Mouse (Mus musculus): Measurements from ENCODE around the gene Phc3. TPM values are rescaled to one million over a fixed set of nuclear protein-coding genes. Genes with fewer than 3 reads are reported as not detected.
A peak's percentile ranks its signal among the peaks of the same experiment; 100 is the strongest.

The Phc3 gene
- total RNA-seq (2017): 22.7 to 46.5 TPM (median 29.5 TPM) in 3 replicates

- peak; percentile 86 for ATAC-seq (replicated peaks; ENCODE audit: insufficient number of reproducible peaks, low FRiP score, low TSS enrichment, poor library complexity, severe bottlenecking)
These were observed at the start of gene Phc3 for GRCm38 (mm10) chr3:30969104-30969581. Gene Phc3, minus strand, starts transcription at chr3:30969415.

- ATAC-seq (replicated peaks; ENCODE audit: insufficient number of reproducible peaks, low FRiP score, low TSS enrichment, poor library complexity, severe bottlenecking): no peak
These were observed 48.4 kb upstream of the Phc3 start for GRCm38 (mm10) chr3:31017652-31018051.

- ATAC-seq (replicated peaks; ENCODE audit: insufficient number of reproducible peaks, low FRiP score, low TSS enrichment, poor library complexity, severe bottlenecking): no peak
These were observed 47.5 kb upstream of the Phc3 start for GRCm38 (mm10) chr3:31016594-31017196.

DNA sequence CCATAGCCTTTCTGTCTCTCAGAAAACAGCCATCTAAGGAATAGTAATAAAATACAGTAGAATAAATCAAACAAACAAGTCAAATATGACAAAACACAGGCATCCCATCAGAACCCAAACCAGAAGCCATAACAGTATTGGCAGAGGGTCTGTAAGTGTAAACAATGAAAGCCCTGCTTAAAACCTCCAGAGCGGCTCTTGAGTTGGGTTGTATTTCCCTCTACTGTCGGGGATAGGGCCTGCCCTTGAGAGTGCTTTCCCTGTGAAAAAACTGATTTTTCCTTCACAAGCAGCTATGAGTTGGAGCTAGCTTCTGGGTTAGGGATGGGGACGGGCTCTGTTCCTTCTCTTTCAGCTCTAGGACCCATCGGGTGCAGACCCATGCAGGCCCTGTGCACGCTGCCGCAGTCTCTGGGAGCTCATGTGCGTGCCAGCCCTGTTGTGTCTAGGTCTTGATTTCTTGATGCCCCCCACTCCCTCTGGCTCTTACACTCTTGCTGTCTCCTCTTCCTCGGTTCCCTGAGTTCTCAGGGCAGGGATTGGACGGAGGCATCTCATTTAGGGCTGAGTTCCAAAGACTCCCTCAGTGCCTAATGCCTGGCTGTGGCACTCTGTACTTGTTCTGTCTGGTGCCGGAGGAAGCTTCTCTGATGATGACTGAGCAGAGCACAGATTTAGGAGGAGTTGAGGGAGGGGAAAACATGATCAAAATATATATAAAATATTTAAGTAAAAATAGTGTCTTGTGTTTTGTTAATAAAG lies 46.6 kb upstream of the Phc3 start:
- ATAC-seq (replicated peaks; ENCODE audit: insufficient number of reproducible peaks, low FRiP score, low TSS enrichment, poor library complexity, severe bottlenecking): no peak

DNA sequence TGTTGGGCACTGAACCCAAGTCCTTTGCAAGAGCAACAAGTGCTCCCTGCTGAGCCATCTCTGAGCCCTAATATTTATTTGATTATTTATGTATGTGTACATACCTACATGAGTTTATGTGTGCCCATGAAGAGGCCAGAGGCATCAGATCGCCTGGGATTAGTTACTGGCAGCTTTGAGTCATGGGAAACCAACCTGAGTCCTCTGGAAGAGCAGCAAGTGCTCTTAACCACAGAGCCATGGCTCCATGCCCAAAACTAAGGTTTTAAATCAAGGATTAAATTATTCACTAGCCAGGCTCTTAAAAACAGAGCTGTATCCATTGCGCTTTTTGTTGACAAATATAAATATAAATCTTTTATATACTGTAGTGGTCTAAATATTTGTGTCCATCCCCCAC lies 45.2 kb upstream of the Phc3 start:
- ATAC-seq (replicated peaks; ENCODE audit: insufficient number of reproducible peaks, low FRiP score, low TSS enrichment, poor library complexity, severe bottlenecking): no peak

DNA sequence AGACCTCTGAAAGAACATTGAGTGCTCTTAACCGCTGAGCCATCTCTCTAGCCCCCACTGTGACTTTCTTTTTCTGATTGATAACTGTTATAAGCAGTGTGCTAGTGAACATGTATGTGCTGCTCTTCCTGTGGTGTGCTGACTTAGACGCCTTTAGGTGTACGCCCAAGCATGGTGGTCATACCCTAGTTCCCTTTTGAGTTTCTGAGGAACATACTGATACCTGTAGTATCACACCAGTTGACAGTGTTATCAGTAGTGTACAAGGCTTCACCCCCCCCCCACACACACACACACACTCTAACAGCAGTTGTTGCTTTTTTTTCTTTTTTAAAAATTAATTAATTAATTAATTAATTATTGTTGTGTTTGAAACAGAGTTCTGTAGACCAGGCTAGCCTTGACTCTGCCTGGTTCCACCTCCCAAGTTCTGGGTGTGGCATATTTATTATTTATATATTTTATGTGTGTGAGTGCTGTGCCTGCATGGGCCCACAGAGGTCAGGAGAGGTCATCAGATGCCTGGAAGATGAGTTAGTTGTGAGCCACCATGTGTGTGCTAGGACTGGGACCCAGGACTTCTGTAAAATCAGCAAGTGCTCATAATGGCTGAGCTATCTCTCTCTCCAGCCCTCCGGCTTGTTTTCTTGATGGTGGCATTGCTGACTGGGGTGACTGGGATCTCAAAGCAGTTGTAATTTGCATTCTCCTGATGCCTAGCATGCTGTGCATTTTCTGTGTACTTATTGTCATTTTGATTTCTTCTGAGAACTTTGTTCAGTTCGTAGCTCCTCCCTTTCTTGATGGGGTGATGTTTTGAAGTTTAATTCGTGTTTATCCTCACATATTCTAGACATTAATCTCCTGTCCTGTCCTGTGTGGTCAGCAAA lies 35.4 kb upstream of the Phc3 start:
- no peak for ATAC-seq (replicated peaks; ENCODE audit: insufficient number of reproducible peaks, low FRiP score, low TSS enrichment, poor library complexity, severe bottlenecking)

DNA sequence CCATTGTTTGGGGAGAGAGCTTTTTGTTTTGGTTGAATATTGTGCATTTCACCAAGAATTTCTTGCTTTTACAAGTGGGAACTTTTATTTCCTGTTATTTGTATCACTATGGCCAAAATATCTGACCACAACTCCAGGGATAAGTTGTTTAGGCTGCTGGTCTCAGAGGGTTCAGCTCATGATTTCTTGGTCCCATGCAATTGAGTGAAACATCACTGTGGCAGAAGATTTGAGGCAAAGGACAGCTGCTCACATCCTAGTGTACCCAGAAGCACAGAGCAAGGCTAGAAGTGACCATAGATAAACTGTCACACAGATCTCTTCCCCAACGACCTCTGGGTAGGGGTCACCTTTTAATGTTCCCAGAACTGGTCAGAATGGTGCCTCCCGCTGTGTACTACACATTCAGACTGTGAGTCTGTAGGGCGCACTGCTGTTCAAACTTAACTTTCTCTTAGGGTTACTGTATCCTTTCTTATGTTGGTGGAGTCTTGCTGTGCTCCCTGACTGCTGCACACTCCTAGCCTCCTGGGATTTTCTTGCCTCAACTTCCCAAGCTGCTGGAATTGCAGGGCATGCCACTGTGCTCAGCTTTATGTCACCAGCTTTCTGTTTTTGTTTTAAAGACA lies 31.9 kb upstream of the Phc3 start:
- no peak for ATAC-seq (replicated peaks; ENCODE audit: insufficient number of reproducible peaks, low FRiP score, low TSS enrichment, poor library complexity, severe bottlenecking)

DNA sequence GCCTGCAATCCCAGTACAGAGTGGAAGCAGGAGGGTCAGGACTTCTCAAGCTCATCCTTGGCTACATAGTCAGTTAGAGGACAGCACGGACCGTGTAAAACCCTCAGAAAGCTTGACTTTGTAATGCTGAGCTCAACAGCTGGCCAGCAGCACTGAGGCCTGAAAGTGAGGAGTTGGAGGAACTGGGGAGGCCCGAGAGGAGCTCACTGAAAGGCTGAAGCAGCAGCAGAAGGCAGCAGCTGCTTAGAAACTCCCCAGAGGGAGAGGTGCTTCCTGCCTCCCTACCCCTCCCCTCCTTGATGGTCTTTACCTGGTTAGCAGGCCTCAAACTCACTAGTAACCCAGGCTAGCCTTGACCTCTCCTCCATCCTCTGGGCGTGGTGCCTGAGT lies 30.8 kb upstream of the Phc3 start:
- no peak for ATAC-seq (replicated peaks; ENCODE audit: insufficient number of reproducible peaks, low FRiP score, low TSS enrichment, poor library complexity, severe bottlenecking)

GRCm38 (mm10) chr3:30999401-31000017 lies 30.3 kb upstream of the Phc3 start:
- no peak for ATAC-seq (replicated peaks; ENCODE audit: insufficient number of reproducible peaks, low FRiP score, low TSS enrichment, poor library complexity, severe bottlenecking)

- ATAC-seq (replicated peaks; ENCODE audit: insufficient number of reproducible peaks, low FRiP score, low TSS enrichment, poor library complexity, severe bottlenecking): no peak
These were observed 27.4 kb upstream of the Phc3 start for GRCm38 (mm10) chr3:30996688-30997014.

- ATAC-seq (replicated peaks; ENCODE audit: insufficient number of reproducible peaks, low FRiP score, low TSS enrichment, poor library complexity, severe bottlenecking): no peak; the same call in 1 of the 2 replicates
These were observed 26.9 kb upstream of the Phc3 start for GRCm38 (mm10) chr3:30995899-30996687.

- ATAC-seq (replicated peaks; ENCODE audit: insufficient number of reproducible peaks, low FRiP score, low TSS enrichment, poor library complexity, severe bottlenecking): peak; percentile 86
These were observed 26.2 kb upstream of the Phc3 start, which contains the start of gene Prkci for GRCm38 (mm10) chr3:30995283-30995898. Gene Prkci, plus strand, starts transcription at chr3:30995747.

DNA sequence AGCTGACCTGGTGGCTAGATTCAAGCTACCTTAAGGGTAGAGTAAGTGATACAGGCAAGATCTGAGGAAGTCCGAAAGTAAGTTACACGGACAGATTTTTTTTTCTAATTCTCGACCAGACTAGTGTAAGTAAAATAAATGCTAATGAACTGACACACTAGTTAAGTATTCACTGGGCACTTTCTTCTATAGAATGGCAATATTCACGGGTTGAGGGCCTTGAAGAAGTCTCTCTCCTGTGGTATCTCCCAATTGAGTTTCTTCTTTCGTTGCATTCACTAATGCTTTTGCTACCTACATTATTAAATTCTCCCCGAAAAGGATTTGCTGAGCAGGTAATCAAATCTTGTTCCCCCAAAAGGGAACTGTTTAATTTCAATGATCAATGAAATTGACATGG lies 25.6 kb upstream of the Phc3 start:
- no peak for ATAC-seq (replicated peaks; ENCODE audit: insufficient number of reproducible peaks, low FRiP score, low TSS enrichment, poor library complexity, severe bottlenecking)

DNA sequence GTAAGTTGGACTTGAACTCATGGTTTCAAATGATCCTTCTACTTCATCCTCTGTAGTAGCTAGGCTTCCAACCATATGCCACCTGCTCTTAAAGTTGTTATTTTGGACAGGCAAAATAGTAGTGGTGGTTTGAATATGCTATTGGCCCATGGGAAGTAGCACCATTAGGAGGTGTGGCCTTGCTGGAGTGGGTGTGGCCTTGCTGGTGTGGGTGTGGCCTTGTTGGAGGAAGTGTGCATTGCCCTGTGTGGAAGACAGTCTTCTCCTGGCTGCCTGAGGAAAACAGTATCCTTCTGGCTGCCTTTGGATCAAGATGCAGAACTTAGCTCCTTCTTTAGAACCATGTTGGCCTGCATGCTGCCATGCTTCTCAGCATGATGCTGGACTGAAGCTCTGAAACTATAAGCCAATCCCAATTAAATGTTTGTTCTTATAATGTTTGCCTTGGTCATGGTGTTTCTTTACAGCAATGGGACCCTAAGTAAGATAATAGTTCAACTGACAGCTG lies 23.9 kb upstream of the Phc3 start:
- ATAC-seq (replicated peaks; ENCODE audit: insufficient number of reproducible peaks, low FRiP score, low TSS enrichment, poor library complexity, severe bottlenecking): no peak

DNA sequence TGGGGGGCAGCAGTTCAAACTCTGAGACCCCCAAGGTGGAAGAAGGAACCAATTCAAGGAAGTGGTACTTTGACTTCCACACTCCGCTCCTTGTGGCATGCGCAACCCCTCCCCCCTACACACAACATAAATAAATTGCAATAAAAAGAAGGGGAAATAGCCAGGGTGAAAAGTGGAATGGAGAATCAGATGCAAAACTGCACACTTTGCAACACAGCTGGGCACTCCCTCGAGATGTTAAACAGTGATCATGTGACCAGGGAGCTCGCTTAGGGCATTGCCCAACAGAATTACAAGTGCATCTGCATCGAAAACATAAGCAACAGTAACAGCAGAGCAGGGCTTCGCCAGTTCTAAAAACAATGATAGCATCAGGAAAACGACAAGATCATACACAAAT lies 22.9 kb upstream of the Phc3 start:
- ATAC-seq (replicated peaks; ENCODE audit: insufficient number of reproducible peaks, low FRiP score, low TSS enrichment, poor library complexity, severe bottlenecking): peak; percentile 46

DNA sequence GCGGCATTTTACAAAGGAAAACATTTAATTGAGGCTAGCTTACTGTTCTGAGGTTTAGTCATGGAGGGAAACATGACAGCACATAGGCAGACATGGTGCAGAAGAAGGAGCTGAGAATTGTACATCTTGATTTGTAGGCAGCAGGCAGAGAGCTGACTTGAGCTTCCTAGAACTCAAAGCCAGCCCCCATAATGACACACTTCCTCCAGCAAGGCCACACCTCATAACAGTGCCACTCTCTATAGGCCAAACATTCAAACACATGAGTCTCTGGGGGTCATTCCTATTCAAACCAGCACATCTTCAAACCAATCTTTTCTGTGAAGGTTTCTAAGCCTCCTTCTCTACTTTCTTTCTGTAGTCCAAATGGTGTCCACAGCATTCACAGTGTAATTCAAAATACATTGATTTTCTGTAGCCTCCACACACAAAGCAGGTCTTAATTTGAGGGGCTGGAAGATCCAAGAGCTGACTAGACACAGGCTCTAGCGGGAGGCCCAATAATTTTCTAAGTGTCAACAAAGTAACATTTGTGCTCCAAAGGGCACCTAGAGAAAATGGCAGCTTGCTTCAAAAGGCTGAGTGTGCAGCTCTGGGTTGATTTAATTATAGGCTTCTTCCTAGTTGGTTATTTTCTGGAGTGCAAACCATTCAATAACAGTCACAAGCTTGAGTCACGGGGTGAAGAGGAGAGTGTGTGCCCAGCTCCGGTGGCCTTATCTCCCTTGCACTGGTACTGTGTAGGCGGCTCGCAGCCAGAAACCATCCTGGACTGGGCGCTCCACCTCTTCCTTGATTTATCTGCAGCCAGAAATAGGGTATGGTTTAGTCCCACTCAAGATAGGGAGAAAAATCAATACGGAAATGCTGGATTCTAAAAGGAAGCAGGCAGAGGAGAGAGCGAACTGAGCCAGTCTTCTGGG lies 18.4 kb upstream of the Phc3 start:
- no peak for ATAC-seq (replicated peaks; ENCODE audit: insufficient number of reproducible peaks, low FRiP score, low TSS enrichment, poor library complexity, severe bottlenecking)
